Mouse (Mus musculus): ENCODE measurements around the gene Slc16a11.

DNA sequence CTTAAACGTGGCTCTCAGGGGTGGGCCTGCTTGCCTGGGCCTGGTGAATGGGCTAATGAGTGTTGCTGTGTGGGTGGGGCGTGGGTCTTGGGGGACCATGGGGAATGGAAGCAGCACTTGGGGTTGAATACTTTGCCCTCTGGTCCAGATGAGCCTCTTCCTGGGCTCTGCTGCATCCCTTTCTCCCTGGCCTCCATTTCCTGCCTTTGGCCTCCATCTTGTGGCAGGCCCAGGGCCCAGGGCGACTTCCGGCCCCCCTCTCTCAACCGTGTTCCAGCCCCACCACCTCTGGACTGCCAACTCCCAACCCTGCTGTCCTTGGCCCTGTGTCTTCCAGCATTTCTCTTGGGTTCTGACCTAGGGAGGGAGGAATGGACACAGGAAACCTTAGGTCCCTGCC, 21.5 kb downstream of the Slc16a11 start:
- TF ChIP-seq NANOG (IDR thresholded peaks at IDR 0.05; ENCODE audit: borderline replicate concordance, low read length) (no peak), CTCF (conservative IDR thresholded peaks at IDR 0.05; ENCODE audit: low read length) (no peak)
